Mouse (Mus musculus) erythroblast, embryonic 14.5 days (primary cell): Measurements from ENCODE around the gene Mllt10. TPM values are rescaled to one million over a fixed set of nuclear protein-coding genes. Genes with fewer than 3 reads are reported as not detected.
A peak's percentile ranks its signal among the peaks of the same experiment; 100 is the strongest.

Source experiments
- H3K27me3 ChIP-seq: 2 replicates; pipeline ENCODE4 v1.6.1; 2012; ENCODE audit warnings: inconsistent platforms; ENCODE audit not compliant: control insufficient read depth
- H3K36me3 ChIP-seq: 2 replicates; pipeline ENCODE4 v1.6.1; 2012; ENCODE audit warnings: mild to moderate bottlenecking, inconsistent platforms; ENCODE audit not compliant: control insufficient read depth
- H3K4me1 ChIP-seq: 2 replicates; pipeline ENCODE4 v1.6.1; 2012; ENCODE audit warnings: inconsistent platforms; ENCODE audit not compliant: control insufficient read depth
- H3K4me3 ChIP-seq: replicated peaks from 2 replicates; pipeline ENCODE3; 2012; ENCODE audit warnings: moderate library complexity, mild to moderate bottlenecking, inconsistent platforms
- H3K9me3 ChIP-seq: 2 replicates; pipeline ENCODE4 v1.6.1; 2012; ENCODE audit warnings: low read length, inconsistent platforms, mixed read lengths; ENCODE audit not compliant: control insufficient read depth
- GATA1 ChIP-seq: IDR thresholded peaks from 2 replicates; pipeline ENCODE4 v1.6.1; 2012; ENCODE audit warnings: low read length, inconsistent platforms, mixed read lengths
- TAL1 ChIP-seq: IDR thresholded peaks from 3 replicates; pipeline ENCODE4 v1.6.1; 2012; ENCODE audit warnings: low read length, inconsistent platforms, mixed read lengths
- polyA plus RNA-seq: library from polyadenylated mRNA; stranded (reverse); fragments of >175 nt; gene quantifications from 2 replicates; pipeline ENCODE4 v1.2.3, GENCODE M21; 2012

Gene Mllt10
- polyA plus RNA-seq, 1 experiment, result 1.3 TPM

DNA sequence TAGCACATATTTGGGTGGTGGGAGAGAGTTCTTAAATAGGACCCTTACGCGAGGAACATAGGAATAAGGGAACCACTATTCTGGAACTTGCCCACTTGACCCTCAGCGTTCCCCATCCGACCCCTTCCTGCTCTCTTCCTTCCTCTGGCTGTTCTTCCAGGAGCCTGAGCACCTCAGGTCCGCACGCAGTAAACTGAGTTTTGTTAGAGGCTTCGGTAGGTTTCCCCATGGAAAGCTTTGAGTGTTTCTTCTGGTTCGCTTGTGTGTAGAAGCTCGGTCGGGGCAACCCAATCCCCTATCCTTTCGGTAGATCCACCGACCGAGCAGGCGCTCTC lies 29.3 kb upstream of the Mllt10 start:
- H3K4me3 ChIP-seq, result peak overlapping the region; percentile 65

DNA sequence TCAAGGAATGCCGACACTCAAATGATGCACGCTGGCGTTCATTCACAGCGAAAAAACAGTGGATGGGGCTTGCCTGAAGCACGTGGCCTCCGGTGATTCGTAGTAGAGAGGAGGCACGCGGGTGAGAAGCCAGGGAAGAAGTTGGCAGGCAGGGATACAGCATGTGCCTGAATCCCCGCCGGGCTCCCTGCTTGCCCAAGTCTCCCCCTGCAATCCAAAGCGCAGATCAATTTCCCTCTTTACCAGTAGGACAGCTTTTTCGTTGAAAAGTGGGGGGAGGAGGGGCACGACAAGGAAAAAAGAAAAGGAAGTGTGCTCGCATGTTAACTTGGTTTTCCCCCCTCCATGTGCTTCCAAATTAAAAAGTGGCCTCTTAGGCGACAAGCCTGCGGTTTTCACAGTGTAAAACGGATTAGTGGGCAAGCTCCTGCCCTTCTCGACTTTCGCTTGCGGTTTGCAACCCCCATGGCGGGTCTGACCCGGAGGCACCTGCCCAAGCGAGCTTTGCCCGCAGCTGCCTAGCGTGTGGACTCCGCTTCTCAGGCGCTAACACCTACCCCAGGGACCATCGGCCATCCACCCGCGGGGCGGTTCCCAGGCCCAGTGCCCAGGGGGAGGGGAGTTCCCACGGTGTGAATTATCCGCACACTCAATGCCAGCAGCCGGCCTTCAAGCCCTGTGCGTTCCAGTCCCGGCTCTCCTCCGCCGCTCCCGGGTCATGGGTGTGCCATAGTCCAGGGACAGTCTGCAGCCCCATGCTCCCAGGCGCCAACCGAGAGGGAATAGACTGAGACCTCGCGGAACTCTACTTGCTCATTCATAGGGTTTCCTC lies 28.7 kb upstream of the Mllt10 start:
- TF ChIP-seq GATA1, result no peak
- no peak for TF ChIP-seq TAL1
- peaks cover 33% of the 10 kb centered on the region for H3K4me1 ChIP-seq
- H3K36me3 ChIP-seq, result no peaks in the 10 kb centered on the region
- peaks cover 83% of the 10 kb centered on the region for H3K27me3 ChIP-seq
- peak overlapping the region; percentile 65 for H3K4me3 ChIP-seq
- H3K9me3 ChIP-seq, result peaks cover 10% of the 10 kb centered on the region; the same call in 1 of the 2 replicates

More for the DNA sequence above, 29.3 kb upstream of the Mllt10 start:
- Histone ChIP-seq H3K27me3 (peaks cover 77% of the 10 kb centered on the region), H3K36me3 (no peaks in the 10 kb centered on the region), H3K4me1 (peaks cover 33% of the 10 kb centered on the region), H3K9me3 (peaks cover 10% of the 10 kb centered on the region; the same call in 1 of the 2 replicates)
- TF ChIP-seq GATA1, result no peak
- TF ChIP-seq TAL1, result no peak

DNA sequence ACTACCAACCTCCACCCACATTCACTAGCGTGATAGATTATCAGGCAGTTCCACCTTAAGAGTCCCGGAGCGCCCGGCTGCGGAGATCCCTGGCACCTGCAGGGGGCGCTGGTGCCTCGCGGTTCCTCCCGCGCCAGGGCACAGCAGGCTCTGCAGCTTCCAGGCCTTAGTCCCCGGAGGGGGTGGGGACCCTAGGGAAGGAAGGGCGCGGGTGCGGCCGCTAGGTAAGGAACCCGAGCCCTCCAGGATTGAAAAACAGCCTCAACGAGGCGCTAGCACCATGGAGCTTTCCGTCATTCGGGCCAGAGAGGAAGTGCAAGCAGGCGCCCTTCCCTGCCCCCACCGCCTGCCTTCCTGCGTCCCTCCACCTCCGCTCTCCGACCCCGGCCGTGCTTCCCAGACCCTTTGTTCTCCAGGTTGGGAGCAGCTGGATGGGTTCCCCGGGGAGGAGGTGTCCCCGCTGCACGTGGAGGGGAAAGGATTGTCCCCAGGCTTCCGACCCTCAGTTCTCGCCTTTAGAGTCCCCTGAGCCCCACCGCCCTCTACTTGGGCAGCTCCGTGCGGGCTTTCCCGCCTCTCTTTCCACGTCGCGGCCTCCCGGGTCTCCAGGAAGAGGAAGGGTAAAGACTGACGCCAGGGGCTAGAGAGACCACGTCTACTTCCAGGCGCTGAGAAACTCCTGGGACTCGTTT lies 27.4 kb upstream of the Mllt10 start:
- no peaks in the 10 kb centered on the region for H3K36me3 ChIP-seq
- H3K9me3 ChIP-seq, result peaks cover 12% of the 10 kb centered on the region; the same call in 1 of the 2 replicates
- H3K4me1 ChIP-seq, result peaks cover 33% of the 10 kb centered on the region
- peaks cover 95% of the 10 kb centered on the region for H3K27me3 ChIP-seq
- peak overlapping the region; percentile 65 for H3K4me3 ChIP-seq
- no peak for TF ChIP-seq TAL1
- TF ChIP-seq GATA1, result no peak

DNA sequence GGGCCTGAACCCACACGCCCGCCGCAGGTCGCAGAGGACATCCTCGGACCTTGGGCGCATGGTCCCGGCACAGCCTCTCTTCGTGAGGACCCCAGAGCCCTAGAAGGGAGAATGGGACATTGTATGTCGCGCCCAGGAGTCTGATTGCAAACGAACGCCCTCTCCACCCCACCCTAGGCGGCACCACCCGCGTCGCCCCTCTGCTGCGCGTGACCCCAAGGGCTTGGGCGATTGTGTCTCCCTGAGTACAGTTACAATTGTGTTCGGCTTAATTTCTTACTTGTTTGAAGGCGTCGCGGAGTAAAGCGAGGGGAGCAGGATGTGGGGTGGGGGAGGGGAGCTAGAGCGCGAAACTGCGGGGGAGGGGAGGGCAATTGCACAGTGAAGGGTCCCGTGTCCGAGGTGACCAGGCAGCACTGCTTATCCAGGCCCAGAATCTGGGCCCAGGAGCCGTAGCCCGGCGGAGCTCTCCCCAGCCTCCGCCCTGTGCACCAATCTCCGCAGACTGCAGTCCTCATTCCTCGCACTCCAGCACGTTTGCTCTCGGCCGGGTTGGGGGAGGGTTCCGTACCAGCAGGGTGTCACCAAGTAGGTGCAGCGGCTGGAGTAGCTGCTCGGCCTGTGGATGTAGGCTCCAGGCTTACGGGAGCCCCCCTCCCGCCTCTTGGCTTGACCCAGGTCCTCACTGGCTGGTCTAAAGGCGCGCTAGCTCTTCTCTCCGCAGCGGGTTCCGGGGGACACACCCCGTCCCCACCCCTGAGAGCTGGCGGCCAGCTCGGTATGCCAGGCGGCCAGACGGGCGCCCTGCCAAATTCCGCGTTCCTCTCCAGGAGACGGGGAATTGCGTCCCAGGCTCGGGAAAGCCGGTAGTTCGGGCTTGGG lies 26.7 kb upstream of the Mllt10 start:
- H3K27me3 ChIP-seq, result peaks cover 100% of the 10 kb centered on the region
- H3K9me3 ChIP-seq, result peaks cover 12% of the 10 kb centered on the region; the same call in 1 of the 2 replicates
- peaks cover 33% of the 10 kb centered on the region for H3K4me1 ChIP-seq
- TF ChIP-seq GATA1 (no peak), TAL1 (no peak)
- H3K36me3 ChIP-seq, result no peaks in the 10 kb centered on the region
- peak overlapping the region; percentile 65 for H3K4me3 ChIP-seq

DNA sequence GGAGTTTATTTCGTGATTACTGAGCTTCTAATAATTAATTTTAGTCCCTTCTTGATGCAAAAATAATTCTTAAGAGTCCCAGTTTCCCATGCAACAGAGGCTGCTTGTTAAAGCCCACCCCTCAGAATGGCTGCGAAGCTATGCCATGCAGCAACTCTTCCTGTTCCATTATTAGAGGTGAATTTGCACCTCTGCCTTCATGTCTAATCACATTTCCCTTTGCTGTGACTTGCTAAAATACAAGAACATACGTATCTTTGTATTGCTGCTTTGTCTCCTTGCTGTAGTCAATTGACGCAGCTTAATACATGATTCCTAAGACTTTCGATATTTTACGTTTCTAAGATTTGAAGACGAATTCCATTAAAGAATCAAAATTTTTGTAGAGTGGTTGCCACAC lies 25.4 kb upstream of the Mllt10 start:
- H3K36me3 ChIP-seq, result no peaks in the 10 kb centered on the region
- peaks cover 33% of the 10 kb centered on the region for H3K4me1 ChIP-seq
- no peak for TF ChIP-seq TAL1
- no peak for TF ChIP-seq GATA1
- H3K4me3 ChIP-seq, result no peak overlapping the region
- H3K9me3 ChIP-seq, result peaks cover 12% of the 10 kb centered on the region; the same call in 1 of the 2 replicates
- H3K27me3 ChIP-seq, result peaks cover 100% of the 10 kb centered on the region

DNA sequence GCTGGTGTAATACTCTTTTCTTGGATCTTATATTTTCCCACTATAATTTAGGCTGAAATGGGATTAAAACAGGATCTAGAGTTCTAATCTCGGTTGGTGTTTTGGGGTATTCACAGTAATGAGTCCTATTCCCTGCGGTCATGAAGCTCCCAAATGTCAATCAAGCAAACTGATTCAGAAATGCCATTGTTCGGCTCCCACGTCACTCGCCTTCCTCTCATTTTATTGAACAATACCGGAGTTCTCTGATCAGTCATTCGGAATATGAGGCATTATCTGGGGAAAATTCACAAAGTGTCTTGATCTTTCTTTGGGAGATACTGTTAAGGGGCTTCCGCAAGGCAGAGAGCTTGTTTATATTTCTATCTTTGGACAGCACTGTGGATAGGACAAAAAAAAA lies 24.5 kb upstream of the Mllt10 start:
- H3K27me3 ChIP-seq, result peaks cover 100% of the 10 kb centered on the region
- H3K9me3 ChIP-seq, result peaks cover 12% of the 10 kb centered on the region; the same call in 1 of the 2 replicates
- H3K36me3 ChIP-seq, result no peaks in the 10 kb centered on the region
- TF ChIP-seq TAL1, result no peak
- no peak for TF ChIP-seq GATA1
- H3K4me3 ChIP-seq, result no peak overlapping the region
- H3K4me1 ChIP-seq, result peaks cover 33% of the 10 kb centered on the region

DNA sequence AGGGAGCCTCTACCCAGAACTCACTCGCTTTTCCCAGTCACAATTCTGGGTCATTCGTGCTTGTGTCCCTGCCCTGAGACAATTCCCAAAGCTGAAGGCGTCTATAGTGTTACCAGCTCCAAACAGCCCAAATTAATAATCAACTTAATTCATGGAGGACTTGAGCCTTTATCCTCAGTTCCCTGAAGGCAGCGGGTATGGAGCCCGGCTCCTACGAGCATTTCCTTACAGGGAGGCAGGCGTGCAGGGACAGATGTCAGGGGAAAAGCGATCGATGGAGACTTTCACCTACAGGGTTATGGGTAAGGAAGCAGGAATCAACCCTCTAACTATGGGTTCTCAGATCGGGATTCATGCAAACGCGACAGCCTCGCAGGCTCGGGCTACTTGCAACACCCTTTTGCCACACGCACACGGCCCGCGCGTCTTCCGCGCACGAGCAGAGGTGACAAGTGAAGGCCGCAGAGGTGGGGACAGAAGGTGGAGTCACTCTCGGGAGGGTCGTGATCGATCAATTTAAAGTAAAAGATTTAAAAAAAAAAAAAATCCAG lies 23.7 kb upstream of the Mllt10 start:
- Histone ChIP-seq H3K36me3 (no peaks in the 10 kb centered on the region), H3K27me3 (peaks cover 99% of the 10 kb centered on the region), H3K9me3 (peaks cover 10% of the 10 kb centered on the region; the same call in 1 of the 2 replicates), H3K4me1 (peaks cover 27% of the 10 kb centered on the region), H3K4me3 (peak overlapping the region; percentile 4)
- TF ChIP-seq GATA1 (no peak), TAL1 (no peak)

DNA sequence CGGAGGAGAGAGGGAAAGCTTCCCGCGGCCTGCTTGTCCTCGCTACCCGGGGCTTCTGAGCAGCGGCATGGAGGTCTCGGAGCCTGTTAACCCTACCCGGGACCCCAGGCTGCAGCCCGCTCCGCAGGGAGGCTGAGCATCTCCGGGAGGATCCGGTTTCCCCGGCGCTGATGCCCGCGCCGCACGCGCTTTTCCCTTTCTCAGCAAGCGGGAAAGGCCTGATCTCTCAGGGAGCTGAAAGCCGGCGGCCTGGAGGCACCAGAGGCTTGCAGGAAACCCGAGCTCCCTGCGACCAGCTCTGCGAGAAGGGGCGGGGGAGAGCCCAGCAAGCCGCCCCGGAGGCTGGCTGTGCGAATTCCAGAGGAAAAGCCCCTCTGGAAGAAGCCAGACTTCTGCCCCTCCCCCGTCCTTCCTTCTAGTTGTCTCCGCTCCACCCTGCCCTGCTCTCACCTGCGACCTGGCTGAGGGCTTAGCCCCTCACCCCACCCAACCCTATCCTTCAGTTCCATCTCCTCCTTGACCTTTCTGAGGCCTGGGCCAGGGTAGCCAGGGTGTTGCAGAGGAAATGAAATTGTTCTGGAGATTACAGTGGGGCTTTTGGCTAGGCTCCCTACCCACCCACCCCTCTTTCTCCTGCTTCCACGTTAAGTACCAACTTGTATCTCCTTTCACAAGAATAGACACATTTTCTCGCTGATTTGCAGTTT lies 23.1 kb upstream of the Mllt10 start:
- H3K36me3 ChIP-seq, result no peaks in the 10 kb centered on the region
- no peak for TF ChIP-seq TAL1
- TF ChIP-seq GATA1, result no peak
- peak overlapping the region; percentile 8 for H3K4me3 ChIP-seq
- peaks cover 98% of the 10 kb centered on the region for H3K27me3 ChIP-seq
- H3K4me1 ChIP-seq, result peaks cover 21% of the 10 kb centered on the region
- peaks cover 6% of the 10 kb centered on the region; the same call in 1 of the 2 replicates for H3K9me3 ChIP-seq
